Mouse (Mus musculus) kidney, embryonic 14.5 days (tissue): ENCODE results near the gene Apbb2. TPM values are rescaled to one million over a fixed set of nuclear protein-coding genes. Genes with fewer than 3 reads are reported as not detected.

Source experiments
- ATAC-seq: fragments of 200-750 bp; cut with Nextera tagmentation; 2 replicates; pipeline ENCODE4 v1.8.0; 2017; ENCODE audit warnings: moderate number of reproducible peaks, mild to moderate bottlenecking, moderate TSS enrichment, moderate library complexity; ENCODE audit not compliant: low FRiP score, low TSS enrichment
- H3K27ac ChIP-seq: fragments of 300-500 bp; sonication (generic); 2 replicates; pipeline ENCODE4 v1.5.1; 2014; ENCODE audit warnings: low read depth, mild to moderate bottlenecking, low read length, moderate library complexity, mixed read lengths
- H3K27me3 ChIP-seq: fragments of 300-500 bp; sonication (generic); 2 replicates; pipeline ENCODE4 v1.6.1; 2014; ENCODE audit warnings: mild to moderate bottlenecking, low read length; ENCODE audit not compliant: control insufficient read depth, insufficient read depth
- H3K36me3 ChIP-seq: fragments of 300-500 bp; sonication (generic); 2 replicates; pipeline ENCODE4 v1.6.1; 2014; ENCODE audit warnings: low read length, mixed read lengths; ENCODE audit not compliant: control insufficient read depth, insufficient read depth
- H3K4me1 ChIP-seq: fragments of 300-500 bp; sonication (generic); 2 replicates; pipeline ENCODE4 v1.6.1; 2014; ENCODE audit warnings: low read length, mixed read lengths; ENCODE audit not compliant: control insufficient read depth, insufficient read depth
- H3K4me2 ChIP-seq: fragments of 300-500 bp; sonication (generic); replicated peaks from 2 replicates; pipeline ENCODE4 v1.6.1; 2014; ENCODE audit warnings: low read depth, mild to moderate bottlenecking, low read length
- H3K4me3 ChIP-seq: fragments of 300-500 bp; sonication (generic); 2 replicates; pipeline ENCODE4 v1.5.1; 2014; ENCODE audit warnings: mild to moderate bottlenecking, low read length
- H3K9ac ChIP-seq: fragments of 300-500 bp; sonication (generic); 2 replicates; pipeline ENCODE4 v1.6.1; 2014; ENCODE audit warnings: low read depth, mild to moderate bottlenecking, low read length, moderate library complexity
- H3K9me3 ChIP-seq: fragments of 300-500 bp; sonication (generic); 2 replicates; pipeline ENCODE4 v1.6.1; 2016; ENCODE audit warnings: low read length; ENCODE audit not compliant: control insufficient read depth
- WGBS: fragments of 180-500 bp; shearing (Covaris S2); extraction: QIAGEN DNeasy Blood & Tissue Kit; methylation state at CpG from one replicate; pipeline ENCODE4 v1.1.7; 2014; 5-methylcytosine and 5-hydroxymethylcytosine counted together
- polyA plus RNA-seq: library from polyadenylated mRNA; unstranded; fragments of >200 nt; fragmentation: Nextera tagmentation; extraction: Ambion mirVana; gene quantifications from 2 replicates; pipeline ENCODE4 v1.2.1, GENCODE M21; 2014

The Apbb2 gene
- polyA plus RNA-seq, 1 experiment from 2014 or later = 55.9 TPM

DNA sequence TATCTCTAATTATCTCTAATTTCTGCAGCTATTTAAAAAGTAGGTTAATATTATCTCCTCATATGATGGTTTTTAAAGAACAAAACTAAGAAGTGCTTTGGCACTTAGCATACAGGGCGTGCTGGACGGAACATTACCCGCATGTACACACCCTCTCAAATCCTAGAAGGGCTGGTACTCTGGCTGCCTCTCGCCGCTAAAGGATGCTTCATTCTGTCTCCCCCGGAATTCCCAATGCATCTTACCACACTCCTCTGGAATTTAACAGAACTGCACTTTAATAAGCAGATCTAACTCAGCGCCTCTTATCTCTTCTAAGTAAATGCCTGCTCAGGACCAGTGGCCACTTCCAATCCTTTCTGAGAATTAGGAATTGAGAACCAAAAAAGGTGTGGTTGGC, 80.8 kb downstream of the Apbb2 start:
- H3K4me1 ChIP-seq = peaks cover 11% of the 10 kb centered on the region
- WGBS = 74% methylated on average over 7 of the region's 7 CpGs
- no peak overlapping the region for H3K4me3 ChIP-seq
- ATAC-seq = no peak
- no peak overlapping the region for H3K4me2 ChIP-seq
- no peaks in the 10 kb centered on the region for H3K9me3 ChIP-seq
- H3K27ac ChIP-seq = no peak overlapping the region
- no peaks in the 10 kb centered on the region for H3K36me3 ChIP-seq
- no peaks in the 10 kb centered on the region for H3K27me3 ChIP-seq
- H3K9ac ChIP-seq = no peak overlapping the region

DNA sequence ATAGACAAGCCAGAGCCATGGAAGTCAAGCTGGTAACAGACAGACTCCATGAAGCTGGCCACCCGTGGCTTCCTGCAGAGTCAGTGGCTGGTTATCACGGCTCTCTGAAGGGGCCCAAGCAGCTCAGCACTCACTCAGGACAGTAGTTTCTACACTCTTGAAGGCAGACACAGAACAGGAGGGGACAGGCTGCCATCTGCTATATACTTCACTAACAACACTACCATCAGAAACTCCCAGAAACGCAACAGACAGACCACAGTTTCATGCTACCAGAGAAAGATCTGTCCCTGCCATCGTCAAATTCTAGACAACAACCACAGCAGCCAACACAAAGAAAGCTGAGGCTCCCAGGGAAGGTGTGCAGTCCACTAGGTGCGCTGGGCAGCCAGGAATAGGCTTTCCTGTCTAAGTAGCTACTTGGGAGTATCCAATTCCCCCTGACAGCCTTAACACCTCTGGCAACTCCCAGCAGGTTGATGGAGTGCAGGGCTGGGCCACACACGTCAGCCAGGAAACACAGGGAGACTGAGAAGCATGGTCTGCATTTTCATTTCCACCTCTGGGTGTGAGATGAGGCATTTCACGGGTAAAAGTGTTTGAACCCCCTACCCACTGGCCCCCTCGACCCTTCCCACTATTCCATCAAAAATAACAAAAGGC, 81.8 kb downstream of the Apbb2 start:
- Histone ChIP-seq H3K4me2 (no peak overlapping the region), H3K9me3 (no peaks in the 10 kb centered on the region), H3K36me3 (no peaks in the 10 kb centered on the region), H3K9ac (no peak overlapping the region), H3K27me3 (no peaks in the 10 kb centered on the region), H3K27ac (no peak overlapping the region), H3K4me3 (no peak overlapping the region), H3K4me1 (peaks cover 11% of the 10 kb centered on the region)
- WGBS = 30% methylated on average over 8 of the region's 8 CpGs
- no peak for ATAC-seq

DNA sequence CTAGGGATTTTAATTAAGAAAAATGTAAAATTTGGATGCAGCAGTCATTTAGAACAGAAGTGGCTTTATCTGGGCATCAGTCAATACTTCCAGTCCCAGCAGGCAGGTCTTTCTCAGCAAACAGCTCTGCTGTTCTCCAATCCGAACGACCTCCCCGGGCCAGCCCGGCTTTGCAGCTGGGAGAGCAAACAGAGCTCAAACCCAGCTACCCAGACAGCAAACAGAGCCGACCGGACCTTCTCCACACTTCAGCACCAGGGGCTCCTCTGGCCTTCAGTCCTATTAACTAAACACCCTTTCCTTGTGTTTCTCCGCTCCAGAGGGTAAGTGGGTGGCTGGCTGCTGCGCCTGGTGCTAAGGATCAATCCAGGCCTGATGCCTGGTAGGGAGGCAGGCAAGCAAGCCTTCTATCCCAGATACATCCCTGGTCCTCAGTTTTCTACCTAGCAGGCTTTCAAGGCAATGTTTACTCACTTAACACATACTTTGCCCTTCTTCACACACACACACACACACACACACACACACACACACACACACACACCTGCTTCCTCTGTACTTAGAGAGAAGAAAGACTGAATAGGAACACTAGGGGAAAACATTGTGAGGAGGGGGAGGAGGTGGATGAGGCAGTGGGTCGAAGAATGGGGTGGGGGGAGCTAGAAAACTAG, 82.9 kb downstream of the Apbb2 start:
- ATAC-seq = no peak
- H3K9me3 ChIP-seq = no peaks in the 10 kb centered on the region
- H3K27me3 ChIP-seq = no peaks in the 10 kb centered on the region
- WGBS = 65% methylated on average over 9 of the region's 9 CpGs
- H3K4me1 ChIP-seq = peaks cover 11% of the 10 kb centered on the region
- no peak overlapping the region for H3K9ac ChIP-seq
- no peaks in the 10 kb centered on the region for H3K36me3 ChIP-seq
- no peak overlapping the region for H3K4me2 ChIP-seq
- H3K4me3 ChIP-seq = no peak overlapping the region
- no peak overlapping the region for H3K27ac ChIP-seq

DNA sequence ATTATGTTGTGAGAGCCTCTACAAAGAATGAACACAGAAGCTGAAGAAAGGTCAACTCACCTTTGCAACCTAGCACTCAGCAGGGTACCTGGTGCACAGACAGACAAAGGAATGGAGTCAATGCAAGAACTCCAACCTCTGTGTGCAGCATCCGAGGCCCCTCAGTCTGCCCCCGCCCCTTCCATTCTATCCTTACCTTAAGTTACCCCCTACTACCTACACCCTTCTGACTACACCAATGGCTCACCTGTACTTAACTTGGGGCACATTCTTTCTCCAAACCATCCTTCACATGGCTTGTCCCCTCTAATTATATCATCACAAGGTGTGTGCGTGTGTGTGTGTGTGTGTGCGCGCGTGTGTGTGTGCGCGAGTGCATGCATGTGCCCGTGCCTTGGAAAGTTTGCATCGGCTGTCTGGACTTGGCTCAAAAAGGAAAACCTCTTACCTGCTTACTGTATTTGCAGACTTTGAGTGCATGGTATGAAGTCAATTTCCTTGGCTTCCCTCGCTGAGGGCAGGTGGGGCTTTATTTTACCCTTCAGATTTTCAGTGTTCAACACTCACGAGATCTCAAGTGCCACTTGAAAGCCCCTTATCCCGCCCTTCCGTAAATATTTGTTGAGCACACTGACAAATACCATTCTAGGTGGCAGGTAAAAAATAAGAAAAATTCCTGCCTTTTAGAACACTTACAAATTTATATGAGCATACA, 84.7 kb downstream of the Apbb2 start:
- Histone ChIP-seq H3K4me3 (no peak overlapping the region), H3K27ac (no peak overlapping the region), H3K27me3 (no peaks in the 10 kb centered on the region), H3K4me1 (peaks cover 13% of the 10 kb centered on the region), H3K9me3 (no peaks in the 10 kb centered on the region), H3K4me2 (no peak overlapping the region), H3K9ac (no peak overlapping the region), H3K36me3 (no peaks in the 10 kb centered on the region)
- ATAC-seq = no peak
- 94% methylated on average over 14 of the region's 14 CpGs for WGBS

DNA sequence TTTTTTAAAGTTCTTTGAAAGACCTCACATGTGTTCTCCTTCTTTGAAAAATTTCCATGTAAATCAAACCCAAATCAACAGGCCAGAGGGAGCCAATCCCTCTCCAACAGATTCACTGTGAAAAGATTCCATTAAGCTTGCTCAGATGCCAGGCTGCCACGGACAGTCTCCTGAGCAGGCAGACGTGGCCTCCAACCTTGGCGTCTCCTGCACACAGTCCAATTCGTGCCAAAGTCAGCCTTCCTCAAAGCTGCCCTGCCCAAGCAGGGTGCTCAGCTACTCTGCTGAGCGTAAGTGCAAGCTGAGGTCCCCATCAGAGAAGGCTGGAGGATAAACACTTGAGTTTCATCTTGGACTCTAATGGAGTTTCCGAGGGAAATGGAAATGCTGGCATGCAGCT, 85.8 kb downstream of the Apbb2 start:
- H3K27ac ChIP-seq = no peak overlapping the region
- H3K27me3 ChIP-seq = no peaks in the 10 kb centered on the region
- no peak overlapping the region for H3K4me3 ChIP-seq
- H3K4me1 ChIP-seq = peaks cover 22% of the 10 kb centered on the region
- H3K36me3 ChIP-seq = no peaks in the 10 kb centered on the region
- no peaks in the 10 kb centered on the region for H3K9me3 ChIP-seq
- WGBS = 85% methylated on average over 6 of the region's 6 CpGs
- no peak overlapping the region for H3K9ac ChIP-seq
- H3K4me2 ChIP-seq = no peak overlapping the region
- no peak for ATAC-seq

DNA sequence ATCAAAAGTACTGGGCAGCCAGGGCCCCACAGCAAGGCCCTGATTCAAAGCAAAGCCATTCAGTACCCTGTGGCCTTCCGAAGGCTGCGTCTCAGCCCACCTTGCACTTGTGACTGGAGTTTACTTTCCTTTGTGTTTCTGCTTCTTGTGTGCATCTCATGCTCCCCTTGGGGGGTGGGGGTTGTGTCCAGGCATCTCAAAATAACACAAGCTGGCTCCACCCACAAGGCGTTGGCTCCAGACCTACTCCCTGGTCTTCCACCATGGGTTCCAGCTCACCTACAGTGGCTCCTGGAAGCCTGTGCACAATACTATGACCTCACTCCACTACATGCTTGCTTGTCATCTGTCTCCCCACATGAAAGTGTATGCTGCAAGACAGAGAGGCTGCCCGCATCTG, 88.2 kb downstream of the Apbb2 start:
- Histone ChIP-seq H3K4me1 (peaks cover 22% of the 10 kb centered on the region), H3K4me2 (no peak overlapping the region), H3K36me3 (no peaks in the 10 kb centered on the region), H3K9me3 (no peaks in the 10 kb centered on the region), H3K4me3 (no peak overlapping the region), H3K27ac (no peak overlapping the region), H3K27me3 (no peaks in the 10 kb centered on the region), H3K9ac (no peak overlapping the region)
- no peak for ATAC-seq
- 87% methylated on average over 4 of the region's 4 CpGs for WGBS

DNA sequence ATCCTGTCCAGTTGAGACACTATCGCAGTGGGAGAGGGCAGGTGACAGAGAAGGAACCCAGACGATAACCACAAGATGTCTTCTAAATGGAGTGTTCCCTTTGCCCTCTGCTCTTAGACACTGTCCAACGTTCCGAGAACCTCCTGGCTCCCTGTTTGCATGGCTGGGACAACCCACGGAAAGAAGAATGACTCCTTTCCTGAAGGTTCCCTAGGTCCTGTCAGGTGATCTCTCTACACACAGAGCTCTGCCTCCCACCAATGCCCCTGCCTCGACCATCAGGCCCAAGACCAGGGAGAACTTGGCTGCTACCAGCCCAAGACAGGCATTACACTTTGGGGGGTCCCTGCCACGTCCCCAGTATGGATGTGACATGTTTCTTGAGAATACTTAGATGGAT, 89.0 kb downstream of the Apbb2 start:
- Histone ChIP-seq H3K4me1 (peaks cover 22% of the 10 kb centered on the region), H3K27ac (no peak overlapping the region), H3K9me3 (no peaks in the 10 kb centered on the region), H3K4me2 (no peak overlapping the region), H3K9ac (no peak overlapping the region), H3K27me3 (no peaks in the 10 kb centered on the region), H3K36me3 (no peaks in the 10 kb centered on the region), H3K4me3 (no peak overlapping the region)
- no peak for ATAC-seq
- WGBS = 81% methylated on average over 7 of the region's 7 CpGs

DNA sequence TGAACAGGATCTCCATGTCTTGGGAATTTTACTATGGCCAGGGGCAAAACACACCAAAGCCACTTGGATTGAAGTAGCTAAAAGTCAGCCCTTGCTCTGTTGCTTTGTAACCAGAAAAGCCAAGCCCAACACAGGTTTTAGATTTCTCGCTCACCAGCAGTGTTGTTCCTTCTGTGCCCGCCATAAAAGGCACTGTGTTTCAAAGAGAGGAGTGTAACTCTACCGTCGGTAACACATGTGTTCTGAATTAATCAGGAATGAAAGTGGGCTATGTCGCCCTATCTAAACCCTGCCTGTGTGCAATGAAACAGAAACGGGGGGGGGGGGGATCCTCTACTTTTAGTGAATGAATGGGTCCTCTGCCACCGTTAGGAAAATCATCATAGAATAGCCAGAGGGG, 90.0 kb downstream of the Apbb2 start:
- ATAC-seq = no peak; the same call in 1 of the 2 replicates
- Histone ChIP-seq H3K27ac (peak overlapping the region; percentile 2; the same call in 1 of the 2 replicates), H3K4me3 (no peak overlapping the region), H3K27me3 (no peaks in the 10 kb centered on the region), H3K4me1 (peaks cover 23% of the 10 kb centered on the region), H3K36me3 (no peaks in the 10 kb centered on the region), H3K9ac (no peak overlapping the region), H3K4me2 (no peak overlapping the region), H3K9me3 (no peaks in the 10 kb centered on the region)
- 26% methylated on average over 7 of the region's 7 CpGs for WGBS

DNA sequence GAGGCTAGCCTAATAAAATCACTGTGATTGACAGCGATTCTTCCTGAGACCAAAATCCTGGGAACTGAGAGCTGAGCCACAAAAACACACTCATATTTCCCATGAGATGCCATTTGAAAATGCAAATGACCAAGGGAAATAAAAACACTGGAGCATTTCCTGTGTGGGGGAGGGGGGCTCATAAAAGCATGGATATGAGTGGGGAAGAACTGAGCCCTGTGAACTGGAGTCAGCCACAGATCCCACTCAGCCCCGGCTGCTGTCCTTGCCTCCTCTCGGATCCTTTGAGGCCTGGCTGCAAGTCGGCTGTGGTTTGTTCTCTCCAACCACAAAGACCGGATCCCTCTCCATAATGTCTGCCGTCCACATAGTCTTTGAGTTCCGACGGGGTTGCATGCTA, 91.5 kb downstream of the Apbb2 start:
- 55% methylated on average over 8 of the region's 8 CpGs for WGBS
- Histone ChIP-seq H3K4me2 (no peak overlapping the region), H3K9ac (no peak overlapping the region), H3K36me3 (no peaks in the 10 kb centered on the region), H3K9me3 (no peaks in the 10 kb centered on the region), H3K4me3 (no peak overlapping the region), H3K27ac (peak overlapping the region; percentile 43; the same call in 1 of the 2 replicates), H3K27me3 (no peaks in the 10 kb centered on the region), H3K4me1 (peaks cover 26% of the 10 kb centered on the region)
- ATAC-seq = 0 out of 2 replicates have a peak, but pooled peaks have one; percentile 30
